Mouse (Mus musculus) splenic B cell, adult 2 months (primary cell): ENCODE measurements around the gene Itpr2.

ENCODE experiments used
- DNase-seq: peaks from one replicate; pipeline ENCODE4 v3.0.0-alpha.2; 2011; ENCODE audit warnings: low read depth, low spot score
- H3K27me3 ChIP-seq: 2 replicates; pipeline ENCODE4 v1.6.1; 2012; ENCODE audit warnings: mild to moderate bottlenecking, low read length, moderate library complexity, mixed read lengths; ENCODE audit not compliant: control insufficient read depth, poor library complexity, insufficient read depth, severe bottlenecking
- H3K36me3 ChIP-seq: 2 replicates; pipeline ENCODE4 v1.6.1; 2012; ENCODE audit warnings: mild to moderate bottlenecking, low read length, moderate library complexity, mixed read lengths; ENCODE audit not compliant: control insufficient read depth, poor library complexity, insufficient read depth, severe bottlenecking

Gene Itpr2

GRCm38 (mm10) chr6:146157983-146158535, 344.0 kb downstream of the Itpr2 start:
- no peak for DNase-seq
- peaks cover 7% of the 10 kb centered on the region for H3K36me3 ChIP-seq
- H3K27me3 ChIP-seq, result no peaks in the 10 kb centered on the region

- DNase-seq, result no peak
- no peaks in the 10 kb centered on the region for H3K27me3 ChIP-seq
- peaks cover 10% of the 10 kb centered on the region for H3K36me3 ChIP-seq
Observed at GRCm38 (mm10) chr6:146157099-146157498, 344.9 kb downstream of the Itpr2 start.

GRCm38 (mm10) chr6:146156536-146156935, 345.5 kb downstream of the Itpr2 start:
- no peak for DNase-seq

DNA sequence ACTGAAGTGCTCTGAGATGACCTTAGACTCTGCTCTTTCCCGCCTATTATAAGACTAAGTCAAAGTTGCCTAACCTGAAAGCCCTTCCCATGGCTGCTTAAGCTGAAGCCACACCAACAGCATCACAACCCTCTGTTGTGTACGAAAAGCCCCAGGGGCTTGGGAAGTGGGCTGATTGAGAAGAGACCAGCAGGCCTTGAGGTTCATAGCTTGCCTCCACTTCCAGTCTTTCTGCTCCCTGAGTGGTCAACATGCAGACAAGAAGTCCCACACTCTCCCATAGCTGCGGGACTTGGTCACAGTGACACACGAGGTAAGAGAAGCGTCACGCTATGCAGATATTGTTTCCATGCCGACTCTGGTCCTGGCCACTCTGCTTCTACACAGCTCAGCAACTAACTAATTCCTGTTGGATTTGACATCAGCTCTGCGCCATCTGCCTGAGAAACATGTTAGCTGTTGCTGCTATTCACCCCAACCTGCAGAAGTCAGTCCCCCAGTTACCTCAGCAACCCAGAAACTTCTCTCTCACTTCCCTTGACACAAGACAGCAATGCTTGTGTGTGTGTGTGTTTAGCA, 346.8 kb downstream of the Itpr2 start:
- Histone ChIP-seq H3K36me3 (peaks cover 13% of the 10 kb centered on the region), H3K27me3 (no peaks in the 10 kb centered on the region)
- DNase-seq, result no peak

More at GRCm38 (mm10) chr6:146156536-146156935, 345.5 kb downstream of the Itpr2 start:
- Histone ChIP-seq H3K36me3 (peaks cover 13% of the 10 kb centered on the region), H3K27me3 (no peaks in the 10 kb centered on the region)

- DNase-seq, result no peak
- Histone ChIP-seq H3K27me3 (no peaks in the 10 kb centered on the region), H3K36me3 (peaks cover 10% of the 10 kb centered on the region)
Observed at GRCm38 (mm10) chr6:146152843-146153242, 349.2 kb downstream of the Itpr2 start.

- Histone ChIP-seq H3K36me3 (peaks cover 4% of the 10 kb centered on the region), H3K27me3 (no peaks in the 10 kb centered on the region)
- no peak for DNase-seq
Observed at GRCm38 (mm10) chr6:146140966-146141585, 360.9 kb downstream of the Itpr2 start.

- no peak for DNase-seq
- H3K36me3 ChIP-seq, result peaks cover 4% of the 10 kb centered on the region
- H3K27me3 ChIP-seq, result no peaks in the 10 kb centered on the region
Observed at GRCm38 (mm10) chr6:146140171-146140570, 361.9 kb downstream of the Itpr2 start.

DNA sequence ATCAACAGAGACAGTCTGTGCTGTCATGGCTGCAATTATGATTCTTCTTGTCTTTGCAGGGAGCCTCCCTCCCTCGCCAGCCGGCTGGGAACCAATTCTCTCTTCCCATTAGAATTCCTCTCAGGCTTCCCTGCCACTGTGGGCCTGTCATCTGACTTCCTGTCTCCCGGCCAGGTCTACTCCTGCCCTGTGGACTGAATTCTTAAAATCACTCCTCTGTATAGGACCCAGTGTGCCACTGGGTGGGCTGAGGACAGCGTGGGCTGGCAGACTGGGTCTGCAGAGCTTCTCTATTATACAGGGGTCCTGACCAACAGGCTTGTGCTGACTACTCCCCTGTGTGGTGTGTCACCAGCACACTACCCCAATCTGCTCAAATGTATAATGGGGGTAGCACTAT, 365.4 kb downstream of the Itpr2 start:
- DNase-seq, result no peak
- Histone ChIP-seq H3K36me3 (no peaks in the 10 kb centered on the region; the same call in 1 of the 2 replicates), H3K27me3 (no peaks in the 10 kb centered on the region)

DNA sequence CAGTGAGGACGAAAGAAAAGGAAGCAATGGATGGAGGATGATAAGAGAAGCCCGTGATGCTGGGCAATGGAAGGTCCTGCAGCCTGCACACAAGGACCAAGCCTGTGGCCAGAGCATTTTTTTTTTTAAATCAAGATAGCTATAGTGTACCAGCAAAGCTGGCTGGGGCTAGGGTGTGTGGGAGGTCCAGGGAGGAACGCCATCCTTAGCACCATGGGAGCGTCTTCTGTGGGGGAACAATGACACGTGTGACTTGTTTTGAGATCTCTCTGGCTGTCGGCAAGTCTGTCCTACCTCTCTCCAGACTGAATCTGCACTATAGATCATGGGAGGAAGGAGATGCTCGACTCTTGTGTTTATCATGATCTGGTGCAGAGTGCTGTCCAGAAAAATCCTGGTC, 365.8 kb downstream of the Itpr2 start:
- no peaks in the 10 kb centered on the region for H3K27me3 ChIP-seq
- no peak for DNase-seq
- H3K36me3 ChIP-seq, result no peaks in the 10 kb centered on the region; the same call in 1 of the 2 replicates

DNA sequence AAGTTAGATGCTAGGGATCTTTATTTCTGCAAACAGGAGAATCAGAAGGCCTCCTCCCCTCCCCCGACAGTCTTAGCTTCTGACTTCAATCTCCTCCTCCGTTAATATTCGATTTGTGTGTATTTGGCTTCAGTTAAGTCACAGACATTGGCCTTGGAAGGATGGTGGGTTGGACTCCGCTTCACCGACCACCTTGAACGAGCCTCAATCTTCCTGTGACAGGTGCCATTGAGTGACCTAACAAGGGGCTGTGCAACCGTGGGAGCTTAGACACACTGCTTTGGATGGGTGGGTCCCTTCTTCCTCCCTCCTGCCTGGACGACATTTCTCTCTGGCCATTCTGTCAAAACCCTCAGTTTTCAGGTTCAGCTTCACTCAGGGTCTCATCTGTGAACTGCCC, 366.7 kb downstream of the Itpr2 start:
- no peaks in the 10 kb centered on the region for H3K27me3 ChIP-seq
- no peak for DNase-seq
- no peaks in the 10 kb centered on the region; the same call in 1 of the 2 replicates for H3K36me3 ChIP-seq

DNA sequence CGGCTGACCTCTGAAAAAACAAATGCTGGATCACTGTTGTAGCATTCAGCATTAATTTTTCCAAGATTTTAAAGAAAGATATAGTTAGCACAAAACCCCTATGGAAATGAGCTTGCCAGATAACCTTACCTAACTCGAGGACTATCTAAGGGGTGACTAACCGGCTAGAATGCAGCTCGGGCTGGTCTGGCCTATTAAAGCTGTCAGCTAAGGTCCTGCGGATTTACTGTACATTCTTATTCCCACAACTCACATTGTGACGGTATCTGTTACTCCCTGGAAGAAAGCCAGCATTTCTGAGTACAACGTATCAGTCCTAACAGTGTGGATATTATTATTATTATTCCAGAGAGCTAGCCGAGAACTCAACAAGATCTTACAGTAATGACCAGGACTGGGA, 368.1 kb downstream of the Itpr2 start:
- no peak for DNase-seq

DNA sequence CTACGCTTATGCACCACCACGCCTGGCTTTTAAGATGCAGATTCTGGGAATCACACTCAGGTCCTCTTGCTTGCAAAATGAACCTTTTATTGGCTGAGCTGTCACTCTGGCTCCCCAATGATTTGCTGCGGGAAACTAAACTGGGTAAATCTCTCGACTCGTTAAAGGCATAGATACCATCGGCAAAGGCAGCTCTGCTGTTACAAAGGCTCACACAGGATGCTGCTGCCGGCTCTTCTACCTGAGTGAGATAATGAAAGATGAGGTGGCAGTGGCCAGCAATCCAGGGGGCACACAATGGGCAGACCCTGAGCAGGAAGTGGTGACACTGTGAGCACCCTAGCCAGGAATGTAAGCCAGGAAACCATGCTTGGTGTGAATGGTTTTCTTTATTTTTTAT, 373.0 kb downstream of the Itpr2 start:
- no peak for DNase-seq
- Histone ChIP-seq H3K27me3 (no peaks in the 10 kb centered on the region), H3K36me3 (peaks cover 2% of the 10 kb centered on the region; the same call in 1 of the 2 replicates)

More for the DNA sequence above, 368.1 kb downstream of the Itpr2 start:
- Histone ChIP-seq H3K36me3 (peaks cover under 1% of the 10 kb centered on the region; the same call in 1 of the 2 replicates), H3K27me3 (no peaks in the 10 kb centered on the region)

GRCm38 (mm10) chr6:146126823-146127681, 375.0 kb downstream of the Itpr2 start:
- no peaks in the 10 kb centered on the region for H3K27me3 ChIP-seq
- peaks cover 2% of the 10 kb centered on the region; the same call in 1 of the 2 replicates for H3K36me3 ChIP-seq
- no peak for DNase-seq

DNA sequence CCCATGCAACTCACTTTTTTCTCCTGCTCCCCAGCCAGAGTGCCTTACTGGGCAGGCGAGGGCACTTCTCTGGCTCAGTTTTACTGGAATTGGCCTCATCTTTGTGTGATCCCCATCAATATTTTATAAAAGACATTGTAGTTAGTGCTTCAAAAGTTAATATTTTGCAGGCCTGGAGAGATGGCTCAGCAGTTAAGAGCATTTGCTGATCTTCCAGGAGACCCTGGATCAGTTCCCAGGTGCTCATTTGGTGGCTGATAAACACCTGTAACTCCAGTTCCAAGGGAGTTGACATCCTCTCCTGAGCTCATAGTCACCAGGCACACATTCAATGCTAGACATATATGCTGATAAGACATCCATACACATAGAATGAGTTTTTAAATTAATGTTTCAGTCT, 376.4 kb downstream of the Itpr2 start:
- DNase-seq, result no peak
- Histone ChIP-seq H3K27me3 (no peaks in the 10 kb centered on the region), H3K36me3 (peaks cover 2% of the 10 kb centered on the region; the same call in 1 of the 2 replicates)

DNA sequence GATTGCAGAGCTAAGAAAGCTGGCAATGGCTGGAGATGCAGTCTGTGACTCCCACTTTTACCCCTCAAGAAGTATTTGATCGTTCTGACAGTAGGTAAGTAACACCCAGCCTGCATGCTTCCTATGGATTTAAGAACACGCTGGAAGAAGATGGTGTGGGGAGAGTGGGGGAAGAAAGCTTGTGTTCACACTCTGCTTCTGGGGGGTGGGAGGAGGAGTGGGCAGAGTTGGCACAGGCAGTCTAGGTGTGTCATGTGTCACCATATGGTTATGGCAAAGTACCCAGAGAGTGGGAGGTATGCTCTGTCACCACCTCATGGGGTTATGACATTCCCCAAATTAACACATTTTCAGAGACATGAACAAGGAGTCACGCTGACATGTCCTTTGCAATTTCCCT, 377.5 kb downstream of the Itpr2 start:
- Histone ChIP-seq H3K27me3 (no peaks in the 10 kb centered on the region), H3K36me3 (peaks cover 2% of the 10 kb centered on the region; the same call in 1 of the 2 replicates)
- no peak for DNase-seq
